Mouse (Mus musculus): ENCODE measurements at regions not wholly inside any gene's neighbourhood (a gene's known extent, or its start where the extent isn't known, plus 50 kb on each side); places are given as distances from the start of the nearest gene placed in this dataset.
A peak's percentile ranks its signal among the peaks of the same experiment; 100 is the strongest.

GRCm38 (mm10) chr16:46331336-46331735 is 167.0 kb downstream of the Nectin3 start:
- DNase-seq (ENCODE audit: extremely low spot score): no peak

- DNase-seq (ENCODE audit: extremely low spot score): no peak
Measured at GRCm38 (mm10) chr16:46299079-46299721, 144.3 kb upstream of the Gm4737 start.

- no peak for DNase-seq (ENCODE audit: extremely low spot score)
Measured at GRCm38 (mm10) chr16:46297192-46297591, 142.3 kb upstream of the Gm4737 start.

- no peak for DNase-seq (ENCODE audit: extremely low spot score)
Measured at GRCm38 (mm10) chr16:46296412-46296811, 141.5 kb upstream of the Gm4737 start.

GRCm38 (mm10) chr16:46293831-46294230 is 139.0 kb upstream of the Gm4737 start:
- peak; percentile 13 for DNase-seq (ENCODE audit: extremely low spot score)

GRCm38 (mm10) chr16:46291067-46291833 is 136.4 kb upstream of the Gm4737 start:
- no peak for DNase-seq (ENCODE audit: extremely low spot score)

- DNase-seq (ENCODE audit: extremely low spot score): no peak
Measured at GRCm38 (mm10) chr16:46290199-46290598, 135.3 kb upstream of the Gm4737 start.

- DNase-seq (ENCODE audit: extremely low spot score): no peak
Measured at GRCm38 (mm10) chr16:46267533-46267932, 112.7 kb upstream of the Gm4737 start.

GRCm38 (mm10) chr16:46251639-46252038 is 96.8 kb upstream of the Gm4737 start:
- DNase-seq (ENCODE audit: extremely low spot score): no peak

- no peak for DNase-seq (ENCODE audit: extremely low spot score)
Measured at GRCm38 (mm10) chr16:46250943-46251342, 96.1 kb upstream of the Gm4737 start.

- DNase-seq (ENCODE audit: extremely low spot score): no peak
Measured at GRCm38 (mm10) chr16:46245598-46245997, 90.7 kb upstream of the Gm4737 start.

GRCm38 (mm10) chr16:46228744-46229143 is 73.9 kb upstream of the Gm4737 start:
- DNase-seq (ENCODE audit: extremely low spot score): no peak

GRCm38 (mm10) chr16:46223084-46223600 is 68.3 kb upstream of the Gm4737 start:
- no peak for DNase-seq (ENCODE audit: extremely low spot score)

- DNase-seq (ENCODE audit: extremely low spot score): no peak
Measured at GRCm38 (mm10) chr16:46212504-46212903, 57.6 kb upstream of the Gm4737 start.

GRCm38 (mm10) chr16:46211914-46212313 is 57.0 kb upstream of the Gm4737 start:
- no peak for DNase-seq (ENCODE audit: extremely low spot score)

GRCm38 (mm10) chr16:46205114-46205513 is 50.2 kb upstream of the Gm4737 start:
- DNase-seq (ENCODE audit: extremely low spot score): no peak

Data from embryo, embryonic 9.5 days (tissue).